Mouse (Mus musculus) intestine, embryonic 16.5 days (tissue): Measurements from ENCODE around the gene Fbxl21. TPM values are rescaled to one million over a fixed set of nuclear protein-coding genes. Genes with fewer than 3 reads are reported as not detected.
A peak's percentile ranks its signal among the peaks of the same experiment; 100 is the strongest.

Experiments
- ATAC-seq: fragments of 200-750 bp; cut with Nextera tagmentation; 2 replicates; pipeline ENCODE4 v1.8.0; 2017; ENCODE audit warnings: moderate TSS enrichment, moderate library complexity
- H3K27ac ChIP-seq: fragments of 300-500 bp; sonication (generic); 2 replicates; pipeline ENCODE4 v1.5.1; 2014; ENCODE audit warnings: mild to moderate bottlenecking, low read length
- H3K27me3 ChIP-seq: fragments of 300-500 bp; sonication (generic); replicated peaks from 2 replicates; pipeline ENCODE4 v1.6.1; 2014; ENCODE audit warnings: low read length, control low read depth, mixed read lengths; ENCODE audit not compliant: control insufficient read depth, insufficient read depth
- H3K36me3 ChIP-seq: fragments of 300-500 bp; sonication (generic); 2 replicates; pipeline ENCODE4 v1.6.1; 2014; ENCODE audit warnings: low read length, control low read depth; ENCODE audit not compliant: control insufficient read depth, insufficient read depth
- H3K4me1 ChIP-seq: fragments of 300-500 bp; sonication (generic); 2 replicates; pipeline ENCODE4 v1.6.1; 2014; ENCODE audit warnings: low read length, control low read depth, mixed read lengths; ENCODE audit not compliant: control insufficient read depth, insufficient read depth
- H3K4me2 ChIP-seq: fragments of 300-500 bp; sonication (generic); 2 replicates; pipeline ENCODE4 v1.6.1; 2014; ENCODE audit warnings: low read depth, low read length, control low read depth
- H3K4me3 ChIP-seq: fragments of 300-500 bp; sonication (generic); 2 replicates; pipeline ENCODE4 v1.5.1; 2014; ENCODE audit warnings: mild to moderate bottlenecking, low read length
- H3K9ac ChIP-seq: fragments of 300-500 bp; sonication (generic); 2 replicates; pipeline ENCODE4 v1.6.1; 2014; ENCODE audit warnings: low read depth, low read length
- H3K9me3 ChIP-seq: fragments of 300-500 bp; sonication (generic); 2 replicates; pipeline ENCODE4 v1.6.1; 2016; ENCODE audit warnings: low read length, control low read depth; ENCODE audit not compliant: control insufficient read depth
- WGBS: fragments of 180-500 bp; shearing (Covaris S2); extraction: QIAGEN DNeasy Blood & Tissue Kit; methylation state at CpG from one replicate; pipeline ENCODE4 v1.1.7; 2014; 5-methylcytosine and 5-hydroxymethylcytosine counted together
- polyA plus RNA-seq: library from polyadenylated mRNA; unstranded; fragments of >200 nt; fragmentation: Nextera tagmentation; extraction: Ambion mirVana; gene quantifications from 2 replicates; pipeline ENCODE4 v1.2.1, GENCODE M21; 2015

Gene Fbxl21
- polyA plus RNA-seq, result 1.6 and 2.1 TPM in 2 replicates

- Histone ChIP-seq H3K4me2 (peak within 1 kb of the TSS; percentile 93), H3K27me3 (no peaks in the 10 kb centered on the region), H3K27ac (no peak within 1 kb of the TSS), H3K4me1 (no peaks in the 10 kb centered on the region), H3K9ac (peak within 1 kb of the TSS; percentile 75), H3K9me3 (no peaks in the 10 kb centered on the region), H3K4me3 (peak within 1 kb of the TSS; percentile 70), H3K36me3 (no peaks in the 10 kb centered on the region)
- ATAC-seq, result peak; percentile 100
- WGBS, result under 1% methylated on average over 49 of the region's 56 CpGs
These were observed at the start of gene Fbxl21 for GRCm38 (mm10) chr13:56522081-56522820. TSS of gene Fbxl21 (plus strand) at chr13:56522472.

- Histone ChIP-seq H3K4me2 (no peak overlapping the region), H3K4me1 (no peaks in the 10 kb centered on the region), H3K4me3 (no peak overlapping the region), H3K27ac (no peak overlapping the region), H3K9me3 (no peaks in the 10 kb centered on the region), H3K27me3 (no peaks in the 10 kb centered on the region), H3K36me3 (no peaks in the 10 kb centered on the region), H3K9ac (no peak overlapping the region)
- ATAC-seq, result no peak
- WGBS, result 89% methylated on average over 9 of the region's 9 CpGs
These were observed 49.6 kb upstream of the Fbxl21 start for GRCm38 (mm10) chr13:56472661-56473060.

GRCm38 (mm10) chr13:56475363-56475762 lies 46.9 kb upstream of the Fbxl21 start:
- WGBS, result 34% methylated on average over 4 of the region's 4 CpGs
- no peaks in the 10 kb centered on the region for H3K27me3 ChIP-seq
- no peak for ATAC-seq
- H3K4me3 ChIP-seq, result no peak overlapping the region
- H3K4me1 ChIP-seq, result no peaks in the 10 kb centered on the region
- no peak overlapping the region for H3K27ac ChIP-seq
- H3K9ac ChIP-seq, result no peak overlapping the region
- H3K9me3 ChIP-seq, result no peaks in the 10 kb centered on the region
- no peaks in the 10 kb centered on the region for H3K36me3 ChIP-seq
- no peak overlapping the region for H3K4me2 ChIP-seq

DNA sequence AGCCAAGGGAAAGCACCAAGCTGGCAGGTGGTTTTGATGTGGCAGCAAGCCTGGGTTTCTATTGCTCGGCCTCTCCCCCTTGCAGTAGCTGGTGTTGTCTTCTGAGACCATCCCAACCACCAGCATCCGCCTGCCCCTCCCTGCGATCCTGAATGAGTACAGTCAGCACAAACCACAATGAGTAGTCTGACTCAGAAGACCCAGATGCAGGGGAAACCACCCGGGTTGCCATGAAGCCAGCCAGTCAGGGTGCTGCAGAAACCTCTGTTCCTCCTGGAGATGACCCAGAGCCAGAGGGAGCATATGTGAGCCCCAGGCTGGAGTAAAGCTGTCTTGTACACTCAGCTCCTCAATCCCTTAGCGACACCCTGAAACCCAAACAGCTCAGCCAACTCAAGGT lies 45.5 kb upstream of the Fbxl21 start:
- Histone ChIP-seq H3K9ac (no peak overlapping the region), H3K27me3 (no peaks in the 10 kb centered on the region), H3K36me3 (no peaks in the 10 kb centered on the region), H3K27ac (no peak overlapping the region), H3K4me2 (no peak overlapping the region), H3K4me3 (no peak overlapping the region), H3K4me1 (no peaks in the 10 kb centered on the region), H3K9me3 (no peaks in the 10 kb centered on the region)
- no peak for ATAC-seq
- 76% methylated on average over 5 of the region's 5 CpGs for WGBS

DNA sequence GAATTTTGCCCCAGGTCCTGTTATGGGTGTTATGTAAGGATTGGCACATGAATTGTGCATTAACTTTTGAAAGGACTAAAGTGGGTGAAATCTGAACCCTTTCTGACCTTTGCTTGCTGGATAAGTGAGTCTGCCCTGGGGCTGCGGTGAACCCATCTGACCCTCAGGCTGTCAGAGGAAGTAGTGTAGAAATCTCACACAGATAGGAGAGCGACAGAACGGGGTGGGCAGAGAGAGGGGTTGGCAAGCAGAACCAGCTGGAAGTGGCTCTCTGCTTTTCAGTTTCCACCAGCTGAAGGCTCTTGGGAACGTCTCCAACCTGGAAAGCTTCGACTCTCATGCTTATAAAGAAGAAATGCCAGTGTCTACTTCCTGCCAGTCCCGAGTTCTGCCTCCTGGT lies 45.0 kb upstream of the Fbxl21 start:
- no peak for ATAC-seq

DNA sequence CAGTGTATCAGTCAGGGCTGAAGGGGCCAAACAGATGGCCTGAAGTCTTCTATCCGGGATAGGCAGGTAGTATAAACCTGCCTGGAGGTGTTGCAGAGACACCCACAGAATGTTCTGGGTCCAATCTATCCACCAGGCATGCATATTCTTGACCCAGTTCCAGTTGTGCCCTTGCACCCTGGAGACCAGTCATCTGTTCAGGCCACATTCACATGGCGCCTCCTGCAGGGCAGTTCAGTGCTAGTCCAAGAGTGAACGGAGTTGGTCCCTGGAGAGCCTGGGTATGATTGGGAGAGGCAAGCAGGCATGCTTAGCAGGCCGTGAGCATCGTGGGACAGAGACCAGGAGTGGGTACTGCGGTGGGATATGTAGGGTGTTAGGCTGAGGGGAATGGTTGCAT lies 44.2 kb upstream of the Fbxl21 start:
- Histone ChIP-seq H3K4me3 (no peak overlapping the region), H3K27me3 (no peaks in the 10 kb centered on the region), H3K9me3 (no peaks in the 10 kb centered on the region), H3K9ac (no peak overlapping the region), H3K36me3 (no peaks in the 10 kb centered on the region), H3K4me1 (no peaks in the 10 kb centered on the region), H3K27ac (no peak overlapping the region), H3K4me2 (no peak overlapping the region)
- 78% methylated on average over 6 of the region's 6 CpGs for WGBS
- ATAC-seq, result no peak

More for the DNA sequence above, 45.0 kb upstream of the Fbxl21 start:
- H3K4me2 ChIP-seq, result no peak overlapping the region
- H3K27me3 ChIP-seq, result no peaks in the 10 kb centered on the region
- H3K4me3 ChIP-seq, result no peak overlapping the region
- WGBS, result 41% methylated on average over 6 of the region's 6 CpGs
- H3K4me1 ChIP-seq, result no peaks in the 10 kb centered on the region
- no peaks in the 10 kb centered on the region for H3K36me3 ChIP-seq
- H3K27ac ChIP-seq, result no peak overlapping the region
- H3K9me3 ChIP-seq, result no peaks in the 10 kb centered on the region
- H3K9ac ChIP-seq, result no peak overlapping the region

- Histone ChIP-seq H3K27ac (no peak within 1 kb of the TSS), H3K4me2 (no peak within 1 kb of the TSS), H3K9me3 (no peaks in the 10 kb centered on the region), H3K4me1 (no peaks in the 10 kb centered on the region), H3K36me3 (no peaks in the 10 kb centered on the region), H3K4me3 (no peak within 1 kb of the TSS), H3K9ac (no peak within 1 kb of the TSS), H3K27me3 (no peaks in the 10 kb centered on the region)
- ATAC-seq, result no peak
- 64% methylated on average over 3 of the region's 3 CpGs for WGBS
These were observed 40.1 kb upstream of the Fbxl21 start, which contains the start of gene Il9 for GRCm38 (mm10) chr13:56482146-56482545. TSS of gene Il9 (minus strand) at chr13:56482246.

DNA sequence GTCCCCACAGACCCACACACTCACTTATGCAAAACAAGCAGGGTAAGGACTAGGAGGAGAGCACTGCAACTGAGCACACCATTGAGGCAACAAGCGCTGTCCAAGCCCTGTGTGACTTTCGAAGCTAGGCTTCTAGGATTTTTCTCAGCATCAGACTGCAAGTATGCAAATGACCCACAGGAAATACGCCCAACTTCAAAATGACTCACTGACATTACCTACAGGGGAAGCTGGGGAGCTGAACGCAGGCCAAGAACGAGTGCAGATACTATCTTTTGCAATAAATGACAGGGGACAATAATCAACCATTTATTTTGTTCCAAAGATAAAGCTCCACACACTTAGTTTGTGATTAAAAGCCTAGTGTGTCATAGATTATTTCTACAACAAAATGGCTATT lies 34.3 kb upstream of the Fbxl21 start:
- no peak for ATAC-seq
- WGBS, result 54% methylated on average over 5 of the region's 5 CpGs

DNA sequence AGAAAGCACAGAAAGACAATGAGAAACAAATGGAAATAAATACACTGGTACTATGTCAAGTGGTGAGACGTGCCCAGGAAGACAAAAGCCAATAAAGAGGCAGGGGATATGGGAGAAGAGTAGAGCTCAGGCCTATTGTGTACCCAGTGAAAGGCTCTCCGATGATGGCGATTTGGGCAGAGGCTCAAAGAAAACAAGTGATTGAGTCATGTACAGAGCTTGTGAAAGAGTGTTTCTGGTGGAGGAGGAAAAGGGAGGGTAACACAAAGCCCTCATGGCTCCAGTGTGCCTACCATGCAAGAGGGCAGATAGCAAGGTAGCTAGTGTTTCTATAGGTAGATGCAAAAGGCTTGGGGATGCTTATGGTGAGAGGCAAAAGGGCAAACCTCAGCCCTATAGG lies 27.8 kb upstream of the Fbxl21 start:
- H3K27me3 ChIP-seq, result no peaks in the 10 kb centered on the region
- no peak overlapping the region for H3K9ac ChIP-seq
- H3K27ac ChIP-seq, result no peak overlapping the region
- H3K9me3 ChIP-seq, result no peaks in the 10 kb centered on the region
- ATAC-seq, result no peak
- no peak overlapping the region for H3K4me2 ChIP-seq
- H3K4me1 ChIP-seq, result no peaks in the 10 kb centered on the region
- H3K36me3 ChIP-seq, result no peaks in the 10 kb centered on the region
- WGBS, result 72% methylated on average over 3 of the region's 3 CpGs
- H3K4me3 ChIP-seq, result no peak overlapping the region

More for the DNA sequence above, 34.3 kb upstream of the Fbxl21 start:
- H3K4me3 ChIP-seq, result no peak overlapping the region
- H3K27ac ChIP-seq, result no peak overlapping the region
- no peaks in the 10 kb centered on the region for H3K36me3 ChIP-seq
- H3K9me3 ChIP-seq, result no peaks in the 10 kb centered on the region
- H3K27me3 ChIP-seq, result no peaks in the 10 kb centered on the region
- no peaks in the 10 kb centered on the region for H3K4me1 ChIP-seq
- no peak overlapping the region for H3K4me2 ChIP-seq
- H3K9ac ChIP-seq, result no peak overlapping the region

DNA sequence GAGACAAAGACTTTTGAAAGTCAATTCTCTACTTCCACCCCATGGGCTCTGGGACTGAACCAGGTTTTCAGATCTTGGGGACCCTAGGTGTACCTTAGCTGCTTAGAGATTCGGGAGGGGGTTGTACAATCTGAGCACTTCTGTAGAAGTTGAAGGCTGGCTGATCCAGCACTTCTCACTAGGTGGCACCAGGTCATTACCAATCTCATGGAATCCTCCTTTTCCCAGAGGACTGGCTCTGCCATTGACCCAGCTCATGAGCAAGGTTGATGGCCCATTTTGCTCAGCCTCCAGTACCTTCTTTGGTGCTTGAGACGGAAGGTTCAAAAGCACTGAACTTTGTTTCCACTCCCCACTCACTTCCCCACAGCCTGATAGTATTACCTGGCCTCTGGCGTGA lies 22.1 kb upstream of the Fbxl21 start:
- Histone ChIP-seq H3K27me3 (no peaks in the 10 kb centered on the region), H3K4me1 (no peaks in the 10 kb centered on the region)
- WGBS, result 62% methylated on average over 3 of the region's 3 CpGs

More for the DNA sequence above, 22.1 kb upstream of the Fbxl21 start:
- Histone ChIP-seq H3K36me3 (no peaks in the 10 kb centered on the region), H3K9me3 (no peaks in the 10 kb centered on the region), H3K4me3 (no peak overlapping the region), H3K9ac (no peak overlapping the region), H3K4me2 (no peak overlapping the region), H3K27ac (no peak overlapping the region)
- no peak for ATAC-seq
